Mouse (Mus musculus) limb, embryonic 10.5 days (tissue): ENCODE results near the gene 2410131K14Rik. TPM values are rescaled to one million over a fixed set of nuclear protein-coding genes. Genes with fewer than 3 reads are reported as not detected.
A peak's percentile ranks its signal among the peaks of the same experiment; 100 is the strongest.

ENCODE experiments used
- DNase-seq: peaks from one replicate; pipeline ENCODE4 v3.0.0-alpha.2; 2017; ENCODE audit warnings: low spot score
- H3K27ac ChIP-seq: fragments of 300-500 bp; sonication (generic); 2 replicates; pipeline ENCODE4 v1.5.1; 2016; ENCODE audit warnings: mild to moderate bottlenecking
- H3K27me3 ChIP-seq: fragments of 300-500 bp; sonication (generic); 2 replicates; pipeline ENCODE4 v1.6.1; 2016; ENCODE audit warnings: low read depth, mild to moderate bottlenecking; ENCODE audit not compliant: poor library complexity, severe bottlenecking
- H3K36me3 ChIP-seq: fragments of 300-500 bp; sonication (generic); 2 replicates; pipeline ENCODE4 v1.6.1; 2016; ENCODE audit warnings: mild to moderate bottlenecking, moderate library complexity
- H3K4me1 ChIP-seq: fragments of 300-500 bp; sonication (generic); 2 replicates; pipeline ENCODE4 v1.6.1; 2016
- H3K4me3 ChIP-seq: fragments of 300-500 bp; sonication (generic); 2 replicates; pipeline ENCODE4 v1.5.1; 2016; ENCODE audit warnings: mild to moderate bottlenecking, moderate library complexity
- H3K9me3 ChIP-seq: fragments of 300-500 bp; sonication (generic); replicated peaks from 2 replicates; pipeline ENCODE4 v1.6.1; 2016; ENCODE audit warnings: mild to moderate bottlenecking
- WGBS: fragments of 180-500 bp; shearing (Covaris S2); methylation state at CpG from one replicate; pipeline ENCODE4 v1.1.7; 2016; 5-methylcytosine and 5-hydroxymethylcytosine counted together
- polyA plus RNA-seq: library from polyadenylated mRNA; unstranded; fragments of >200 nt; fragmentation: Nextera tagmentation; extraction: Ambion mirVana; gene quantifications from 2 replicates; pipeline ENCODE4 v1.2.1, GENCODE M21; 2016

The 2410131K14Rik gene
- polyA plus RNA-seq, 1 experiment from 2014 or later = 13.7 TPM

DNA sequence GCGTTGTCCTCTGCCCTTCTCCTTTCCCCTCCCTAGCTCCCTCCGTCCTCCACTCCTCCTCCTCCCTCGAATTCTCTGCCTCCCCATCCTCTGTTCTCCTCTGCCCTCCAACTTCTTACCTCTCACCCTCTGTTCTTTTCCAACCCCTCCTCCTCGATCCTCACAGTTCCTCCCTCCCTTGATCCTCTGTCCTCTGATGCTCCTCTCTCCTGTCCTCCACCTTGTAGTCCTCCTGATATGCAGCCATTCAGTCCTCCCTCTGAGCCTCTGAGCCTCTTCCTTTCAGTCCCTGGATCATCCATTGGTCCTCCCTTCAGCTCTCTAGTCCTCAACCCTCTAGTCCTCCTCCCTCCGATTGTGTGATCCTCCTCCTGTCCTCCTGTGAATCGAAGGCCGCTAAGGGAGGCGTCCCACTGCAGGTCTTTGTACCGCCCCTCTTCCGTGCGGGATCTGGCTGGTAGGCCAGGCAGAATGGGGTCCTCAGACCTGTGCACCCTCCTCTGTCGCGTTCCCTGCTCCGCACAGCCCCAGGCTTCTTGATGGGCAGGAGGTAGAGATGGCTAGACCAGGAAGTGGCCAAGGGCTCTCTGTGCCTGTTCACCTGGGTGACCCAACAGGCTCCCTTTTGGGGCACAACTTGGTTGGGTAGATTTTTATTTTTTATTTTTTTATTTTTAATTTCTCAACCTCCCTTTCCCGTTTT, 730 bp downstream of the 2410131K14Rik start:
- no peaks in the 10 kb centered on the region for H3K9me3 ChIP-seq
- peaks cover 57% of the 10 kb centered on the region for H3K36me3 ChIP-seq
- peak overlapping the region; percentile 70 for H3K4me3 ChIP-seq
- H3K27ac ChIP-seq = peak overlapping the region; percentile 88
- H3K4me1 ChIP-seq = peaks cover 37% of the 10 kb centered on the region
- no peaks in the 10 kb centered on the region for H3K27me3 ChIP-seq
- peak; percentile 46 for DNase-seq
- 9% methylated on average over 15 of the region's 15 CpGs for WGBS

DNA sequence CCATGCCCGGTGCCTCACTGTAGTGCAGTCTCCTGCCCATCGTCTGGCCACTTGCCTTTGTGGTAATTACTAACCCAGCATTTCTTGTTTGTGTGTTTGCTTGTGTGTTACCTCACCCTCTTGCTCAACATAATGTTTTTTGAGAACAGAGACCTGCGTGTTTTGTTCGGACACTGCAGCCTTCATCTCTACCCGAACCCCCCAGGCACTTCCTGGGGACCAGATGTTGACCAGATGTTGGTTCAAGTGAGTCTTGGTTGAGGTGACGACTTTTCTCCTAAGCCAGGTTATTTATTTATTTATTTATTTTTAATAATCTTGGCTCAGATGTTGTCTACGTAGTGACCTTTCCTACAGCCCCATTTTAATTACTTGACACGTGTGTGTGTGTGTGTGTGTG, 2.4 kb downstream of the 2410131K14Rik start:
- H3K4me1 ChIP-seq = peaks cover 37% of the 10 kb centered on the region
- WGBS = 55% methylated on average over 8 of the region's 8 CpGs
- peak overlapping the region; percentile 21 for H3K4me3 ChIP-seq
- H3K36me3 ChIP-seq = peaks cover 55% of the 10 kb centered on the region
- no peaks in the 10 kb centered on the region for H3K27me3 ChIP-seq
- peak; percentile 56 for DNase-seq
- no peaks in the 10 kb centered on the region for H3K9me3 ChIP-seq
- peak overlapping the region; percentile 64 for H3K27ac ChIP-seq

DNA sequence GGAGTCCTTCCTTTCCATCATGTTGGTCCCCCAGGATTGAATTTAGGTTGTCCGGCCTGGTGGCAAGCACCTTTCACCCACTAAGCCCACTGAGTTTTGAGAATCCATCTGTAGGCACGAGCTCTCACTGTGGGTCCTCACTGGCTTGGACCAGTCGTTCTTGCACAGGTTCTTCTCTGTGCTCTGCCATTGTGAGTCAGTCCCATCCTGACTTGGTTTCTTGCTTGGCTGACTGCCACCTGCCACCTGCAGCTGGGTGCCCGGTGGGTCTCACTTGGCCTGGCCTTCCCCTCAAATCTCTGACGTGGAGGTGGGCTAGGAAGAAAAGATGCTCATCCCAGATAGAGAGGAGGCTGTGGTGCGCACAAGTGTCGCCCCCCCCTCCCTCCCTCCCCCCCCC, 6.0 kb downstream of the 2410131K14Rik start:
- Histone ChIP-seq H3K4me1 (peaks cover 24% of the 10 kb centered on the region), H3K27me3 (no peaks in the 10 kb centered on the region), H3K27ac (no peak overlapping the region), H3K9me3 (no peaks in the 10 kb centered on the region), H3K36me3 (peaks cover 57% of the 10 kb centered on the region), H3K4me3 (no peak overlapping the region)
- 82% methylated on average over 7 of the region's 7 CpGs for WGBS
- no peak for DNase-seq

DNA sequence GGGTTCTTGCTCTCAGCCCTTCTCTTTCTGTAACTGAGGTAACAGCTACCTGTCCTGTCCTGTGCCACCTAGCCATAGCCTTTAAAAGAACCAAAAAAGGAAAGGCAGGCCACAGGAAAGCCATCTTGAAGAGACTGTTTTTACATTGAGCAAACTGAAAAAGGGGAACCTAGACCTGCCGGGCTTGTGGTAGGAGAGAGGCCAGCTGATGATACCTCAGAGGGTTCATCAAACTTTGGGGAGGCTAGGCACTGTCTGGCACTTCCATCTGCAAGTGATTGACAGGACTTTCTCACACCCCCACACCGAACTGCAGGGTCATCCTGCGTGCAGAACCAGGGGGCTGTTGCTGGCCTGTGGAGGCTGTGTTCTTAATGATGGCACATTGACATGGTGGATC, 8.5 kb downstream of the 2410131K14Rik start:
- H3K4me1 ChIP-seq = no peaks in the 10 kb centered on the region
- DNase-seq = no peak
- H3K27ac ChIP-seq = no peak overlapping the region
- peaks cover 65% of the 10 kb centered on the region for H3K36me3 ChIP-seq
- WGBS = 84% methylated on average over 3 of the region's 3 CpGs
- H3K9me3 ChIP-seq = no peaks in the 10 kb centered on the region
- no peaks in the 10 kb centered on the region for H3K27me3 ChIP-seq
- H3K4me3 ChIP-seq = no peak overlapping the region

DNA sequence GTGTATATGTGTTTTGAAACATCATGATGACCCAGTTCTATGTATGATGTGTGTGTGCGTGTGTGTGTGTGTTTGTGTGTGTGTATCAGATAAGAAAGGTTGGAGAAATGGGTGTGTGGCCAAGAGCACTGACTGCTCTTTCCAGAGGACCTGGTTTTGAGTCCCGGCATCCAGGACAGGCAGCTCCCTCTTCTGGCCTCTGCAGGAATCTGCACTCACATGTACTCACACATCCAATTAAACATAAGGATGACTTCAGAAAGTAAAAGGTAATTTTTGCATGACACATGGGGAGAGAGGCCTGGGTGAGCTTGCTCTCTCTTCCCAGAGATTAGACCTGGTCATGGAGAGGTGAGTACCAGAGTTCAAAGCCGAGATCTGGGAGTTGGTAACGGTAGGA, 12.0 kb downstream of the 2410131K14Rik start:
- Histone ChIP-seq H3K27me3 (no peaks in the 10 kb centered on the region), H3K27ac (no peak overlapping the region), H3K4me3 (no peak overlapping the region), H3K36me3 (peaks cover 70% of the 10 kb centered on the region), H3K4me1 (0 out of 2 replicates have a peak, but pooled peaks cover 5% of the 10 kb centered on the region), H3K9me3 (no peaks in the 10 kb centered on the region)
- no peak for DNase-seq
- 91% methylated on average over 4 of the region's 4 CpGs for WGBS

DNA sequence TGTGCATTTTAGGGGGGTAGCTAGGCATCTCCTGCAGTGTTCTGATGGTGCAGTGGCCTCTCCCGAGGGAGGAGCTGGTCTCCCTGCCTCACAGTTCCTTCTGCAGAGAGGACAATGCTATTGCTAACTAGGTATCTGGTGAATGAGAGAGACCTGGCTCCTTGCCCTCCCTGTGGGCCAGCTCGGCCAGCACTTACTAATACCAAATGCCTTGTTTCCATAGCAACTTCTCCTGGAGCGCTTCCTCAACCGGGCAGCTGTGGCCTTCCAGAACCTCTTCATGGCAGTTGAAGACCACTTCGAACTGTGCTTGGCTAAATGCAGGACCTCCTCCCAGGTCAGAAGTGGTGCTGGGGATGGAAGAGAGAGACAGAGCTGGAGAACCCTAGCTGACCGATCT, 14.1 kb downstream of the 2410131K14Rik start:
- WGBS = 84% methylated on average over 6 of the region's 6 CpGs
- Histone ChIP-seq H3K4me3 (no peak overlapping the region), H3K4me1 (0 out of 2 replicates have a peak, but pooled peaks cover 5% of the 10 kb centered on the region), H3K36me3 (peaks cover 87% of the 10 kb centered on the region), H3K9me3 (no peaks in the 10 kb centered on the region), H3K27ac (no peak overlapping the region), H3K27me3 (no peaks in the 10 kb centered on the region)
- DNase-seq = no peak

DNA sequence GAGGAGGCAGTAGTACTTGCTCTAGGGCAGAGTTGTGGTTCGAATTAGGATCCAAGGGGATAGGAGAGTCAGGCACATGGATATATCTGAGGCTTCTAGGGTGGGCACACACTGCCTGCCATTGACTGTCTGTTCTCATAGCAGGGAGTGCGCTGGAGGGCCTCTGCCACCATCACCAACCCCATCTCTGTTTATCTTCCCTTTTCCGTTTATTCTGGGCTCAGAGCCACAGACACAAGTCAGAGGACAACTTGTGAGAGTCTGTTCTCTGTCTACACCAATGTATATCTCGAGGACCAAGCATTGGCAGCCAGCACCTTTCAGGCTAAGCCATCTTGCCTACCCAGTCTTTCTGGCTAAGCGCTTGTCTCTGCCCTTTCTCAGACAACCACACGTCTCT, 14.6 kb downstream of the 2410131K14Rik start:
- 94% methylated on average over 6 of the region's 6 CpGs for WGBS
- no peak overlapping the region for H3K4me3 ChIP-seq
- no peak overlapping the region for H3K27ac ChIP-seq
- no peaks in the 10 kb centered on the region for H3K27me3 ChIP-seq
- no peak for DNase-seq
- H3K4me1 ChIP-seq = 0 out of 2 replicates have a peak, but pooled peaks cover 5% of the 10 kb centered on the region
- peaks cover 88% of the 10 kb centered on the region for H3K36me3 ChIP-seq
- H3K9me3 ChIP-seq = no peaks in the 10 kb centered on the region

DNA sequence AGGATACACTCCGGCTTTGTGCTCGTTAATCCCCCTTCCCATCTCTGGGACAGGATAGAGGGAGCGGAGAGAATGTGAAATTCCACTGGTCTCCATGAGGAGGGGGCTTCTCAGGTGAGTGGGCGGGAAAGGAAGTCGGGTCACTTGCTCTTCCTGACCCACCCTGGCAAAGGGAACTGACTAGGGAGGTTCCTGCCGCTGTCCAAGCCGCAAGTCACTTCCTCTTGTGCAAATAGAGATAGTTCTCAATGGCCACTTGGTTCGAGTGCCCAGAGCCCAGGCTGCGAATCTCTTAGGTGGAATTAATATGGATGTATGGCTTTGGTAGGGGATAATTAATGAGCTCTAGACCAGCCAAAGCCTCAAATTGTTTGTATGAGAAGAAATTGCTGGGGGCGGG, 15.0 kb downstream of the 2410131K14Rik start:
- Histone ChIP-seq H3K4me3 (no peak overlapping the region), H3K4me1 (0 out of 2 replicates have a peak, but pooled peaks cover 5% of the 10 kb centered on the region), H3K27ac (no peak overlapping the region), H3K9me3 (no peaks in the 10 kb centered on the region), H3K36me3 (peaks cover 88% of the 10 kb centered on the region), H3K27me3 (no peaks in the 10 kb centered on the region)
- no peak for DNase-seq
- WGBS = 91% methylated on average over 10 of the region's 10 CpGs

DNA sequence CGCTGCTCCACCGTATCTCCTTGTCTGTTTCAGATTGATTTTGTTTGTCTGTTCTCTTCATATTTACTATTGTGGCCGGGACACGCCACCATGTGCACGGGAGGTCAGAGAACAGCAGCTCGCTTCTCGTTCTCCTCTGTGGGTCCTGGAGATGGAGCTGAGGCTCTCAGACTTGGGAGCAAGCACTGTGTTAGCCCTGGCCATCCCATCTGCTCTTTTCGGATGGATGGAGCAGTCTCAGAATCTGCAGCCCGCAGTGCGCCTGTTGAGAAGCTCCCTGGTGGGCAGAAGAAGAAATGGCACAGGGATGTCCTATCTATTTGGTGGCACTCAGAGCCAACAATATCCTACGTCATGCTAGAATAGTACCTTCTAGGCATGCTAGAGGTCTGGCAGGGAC, 15.6 kb downstream of the 2410131K14Rik start:
- H3K4me1 ChIP-seq = 0 out of 2 replicates have a peak, but pooled peaks cover 5% of the 10 kb centered on the region
- no peaks in the 10 kb centered on the region for H3K27me3 ChIP-seq
- H3K4me3 ChIP-seq = no peak overlapping the region
- H3K36me3 ChIP-seq = peaks cover 84% of the 10 kb centered on the region
- 92% methylated on average over 11 of the region's 11 CpGs for WGBS
- H3K9me3 ChIP-seq = no peaks in the 10 kb centered on the region
- H3K27ac ChIP-seq = no peak overlapping the region
- no peak for DNase-seq

DNA sequence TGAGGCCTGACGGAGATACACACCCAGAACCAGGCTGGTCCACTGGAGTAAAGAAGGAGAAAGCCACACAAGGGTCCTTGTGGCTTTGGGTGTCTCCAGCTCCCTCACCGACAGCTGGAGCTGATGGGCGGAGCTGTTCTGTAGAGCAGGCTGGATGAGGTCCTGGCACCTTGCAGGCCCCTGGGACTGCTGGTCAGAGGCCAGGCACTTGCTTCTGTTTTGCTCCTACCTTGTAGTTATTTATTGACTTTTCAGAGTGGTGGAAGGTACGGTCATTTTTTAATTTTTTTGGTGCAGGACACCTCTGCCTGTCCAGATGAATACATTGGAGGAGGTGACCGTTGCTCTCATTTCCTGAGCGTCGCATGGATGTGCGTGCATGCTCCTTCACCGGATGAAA, 16.2 kb downstream of the 2410131K14Rik start:
- H3K36me3 ChIP-seq = peaks cover 78% of the 10 kb centered on the region
- no peak for DNase-seq
- H3K4me1 ChIP-seq = 0 out of 2 replicates have a peak, but pooled peaks cover 5% of the 10 kb centered on the region
- no peak overlapping the region for H3K27ac ChIP-seq
- 97% methylated on average over 9 of the region's 9 CpGs for WGBS
- no peak overlapping the region for H3K4me3 ChIP-seq
- H3K27me3 ChIP-seq = no peaks in the 10 kb centered on the region
- no peaks in the 10 kb centered on the region for H3K9me3 ChIP-seq

DNA sequence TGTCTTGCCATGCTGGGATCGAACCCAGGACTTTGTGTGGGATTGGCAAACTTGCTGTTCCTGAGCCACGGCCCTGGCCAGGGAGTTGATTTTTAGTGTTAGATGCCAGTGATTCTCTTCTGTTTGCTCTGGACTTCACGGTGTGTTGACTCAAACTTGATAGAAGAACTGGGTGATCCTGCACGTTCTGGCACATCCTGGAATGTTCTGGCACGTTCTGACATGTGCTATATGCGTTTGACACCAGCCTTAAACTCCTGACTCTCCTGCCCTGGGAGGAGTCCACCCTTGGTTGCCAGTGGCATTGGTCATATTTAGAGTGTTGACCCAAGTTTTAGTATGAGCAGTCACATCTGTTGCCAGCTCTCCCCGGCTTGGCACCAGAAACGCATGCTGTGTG, 17.4 kb downstream of the 2410131K14Rik start:
- H3K36me3 ChIP-seq = peaks cover 66% of the 10 kb centered on the region
- H3K4me3 ChIP-seq = no peak overlapping the region
- no peak for DNase-seq
- H3K9me3 ChIP-seq = no peaks in the 10 kb centered on the region
- no peak overlapping the region for H3K27ac ChIP-seq
- H3K27me3 ChIP-seq = no peaks in the 10 kb centered on the region
- WGBS = 94% methylated on average over 8 of the region's 8 CpGs
- H3K4me1 ChIP-seq = 0 out of 2 replicates have a peak, but pooled peaks cover 5% of the 10 kb centered on the region

DNA sequence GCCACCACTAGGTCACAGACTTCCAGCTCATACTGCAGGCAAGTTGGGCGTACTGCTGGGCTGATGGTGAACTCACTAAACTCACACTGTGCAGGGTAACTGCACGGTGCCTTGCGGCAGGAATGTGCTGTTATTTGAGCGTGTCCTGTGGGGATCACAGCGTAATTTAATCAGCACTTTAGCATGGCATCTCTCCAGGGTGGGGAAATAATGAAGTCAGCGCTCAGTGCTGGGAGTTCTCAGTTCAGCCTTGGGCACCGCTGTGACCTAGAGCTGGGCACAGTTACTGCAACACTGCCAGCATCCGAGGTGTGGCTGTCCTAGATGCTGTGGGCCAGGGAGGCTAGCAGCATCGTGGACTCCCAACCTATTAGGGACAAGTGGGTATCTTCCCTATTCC, 19.3 kb downstream of the 2410131K14Rik start:
- Histone ChIP-seq H3K4me1 (peaks cover 7% of the 10 kb centered on the region; the same call in 1 of the 2 replicates), H3K27ac (no peak overlapping the region), H3K36me3 (peaks cover 47% of the 10 kb centered on the region), H3K27me3 (peaks cover 10% of the 10 kb centered on the region; the same call in 1 of the 2 replicates), H3K4me3 (no peak overlapping the region), H3K9me3 (no peaks in the 10 kb centered on the region)
- WGBS = 89% methylated on average over 9 of the region's 9 CpGs
- DNase-seq = no peak

DNA sequence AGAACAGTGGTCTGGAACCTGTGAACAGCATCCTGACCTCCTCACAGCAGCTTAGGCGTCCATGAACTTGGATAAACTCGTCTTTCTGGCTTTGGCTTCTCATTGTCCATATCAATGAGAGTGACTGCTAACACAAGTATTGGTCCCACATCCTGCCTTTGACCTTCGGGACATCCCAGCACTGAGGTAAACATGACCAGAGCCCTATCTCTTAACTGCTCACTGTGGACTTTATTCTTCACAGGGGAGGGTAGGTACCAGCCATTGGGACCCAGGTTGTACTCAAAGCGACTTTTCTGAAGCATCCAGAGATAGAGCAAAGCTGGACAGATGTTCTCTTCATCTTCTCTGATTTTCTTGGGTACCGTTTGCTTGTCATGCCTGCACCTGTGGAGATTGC, 20.3 kb downstream of the 2410131K14Rik start:
- H3K4me3 ChIP-seq = no peak overlapping the region
- peaks cover 21% of the 10 kb centered on the region for H3K27me3 ChIP-seq
- H3K9me3 ChIP-seq = no peaks in the 10 kb centered on the region
- DNase-seq = no peak
- 83% methylated on average over 5 of the region's 5 CpGs for WGBS
- H3K4me1 ChIP-seq = peaks cover 9% of the 10 kb centered on the region; the same call in 1 of the 2 replicates
- peaks cover 37% of the 10 kb centered on the region for H3K36me3 ChIP-seq
- H3K27ac ChIP-seq = no peak overlapping the region
